ENCODE assay signal across 7 mouse cellular contexts in the genomic region with DNA sequence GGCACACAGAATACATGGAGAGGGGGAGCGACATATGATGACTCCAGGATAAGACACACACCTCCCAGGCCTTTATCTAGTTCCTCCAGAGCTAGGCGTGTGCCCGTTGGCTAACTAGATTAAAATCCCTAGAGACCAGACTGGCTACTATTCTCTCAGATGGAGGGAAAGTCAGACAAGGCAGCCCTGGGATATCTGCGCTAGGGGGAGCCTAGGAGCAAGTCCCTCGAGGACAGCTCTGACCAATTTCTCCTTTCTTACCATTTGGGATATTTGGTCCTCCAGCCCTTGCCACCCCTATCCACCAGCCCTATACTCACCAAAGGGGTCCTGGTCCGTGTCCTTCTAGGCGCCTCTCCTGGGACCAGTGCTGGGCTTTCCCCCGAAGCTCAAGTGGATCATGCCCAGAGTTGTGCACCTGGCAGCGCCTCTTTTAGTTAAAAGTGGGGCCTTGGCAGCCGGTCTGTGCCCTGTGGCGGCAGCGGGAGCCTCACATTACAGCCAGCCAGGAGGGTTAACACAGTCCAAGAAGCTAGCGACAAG. TPM values are rescaled to one million over a fixed set of nuclear protein-coding genes. Genes with fewer than 3 reads are reported as not detected.
DNase-seq lines count a peak whose midpoint lies in the region; ATAC-seq and TF ChIP-seq lines count a peak whose summit lies in the region.

No protein-coding gene starts in this region.

- peak overlapping the region; percentile 77 for H3K4me3 ChIP-seq in E14TG2a.4 (replicated peaks; ENCODE audit: low read length)
- peak overlapping the region; percentile 48 for H3K4me3 ChIP-seq in heart, embryonic 11.5 days (ENCODE audit: low read depth, low read length)
- peak overlapping the region; percentile 58 for H3K4me3 ChIP-seq in kidney, embryonic 16.5 days (ENCODE audit: low read length)

- H3K36me3 ChIP-seq in E14TG2a.4 (ENCODE audit: insufficient read depth, low read length), result peaks cover 25% of the 10 kb centered on the region
- no peaks in the 10 kb centered on the region for H3K36me3 ChIP-seq in heart, embryonic 11.5 days (ENCODE audit: control insufficient read depth, insufficient read depth, low read length)
- no peaks in the 10 kb centered on the region for H3K36me3 ChIP-seq in kidney, embryonic 16.5 days (ENCODE audit: insufficient read depth, low read length)

- peak overlapping the region; percentile 2; the same call in 1 of the 2 replicates for H3K27ac ChIP-seq in heart, embryonic 11.5 days (ENCODE audit: low read depth, low read length)
- peak overlapping the region; percentile 71 for H3K27ac ChIP-seq in kidney, embryonic 16.5 days (ENCODE audit: low read length)

- H3K9ac ChIP-seq in heart, embryonic 11.5 days (ENCODE audit: low read depth, low read length), result peak overlapping the region; percentile 58
- peak overlapping the region; percentile 69 for H3K9ac ChIP-seq in kidney, embryonic 16.5 days (replicated peaks; ENCODE audit: low read length)

- H3K4me2 ChIP-seq in heart, embryonic 11.5 days, result peak overlapping the region; percentile 94
- peak overlapping the region; percentile 90 for H3K4me2 ChIP-seq in kidney, embryonic 16.5 days (replicated peaks; ENCODE audit: low read depth, low read length)

- DNase-seq in NIH3T3 (ENCODE audit: low read depth), result peak; percentile 81
- peak; percentile 63 for DNase-seq in embryo, embryonic 9.5 days (ENCODE audit: extremely low spot score)
- DNase-seq in lung, postnatal 25 days (ENCODE audit: low spot score), result peak; percentile 58
- peak; percentile 79 to 84 for DNase-seq in spleen, postnatal 10 days (ENCODE audit: low spot score in 2 of 2)

- H3K27me3 ChIP-seq in E14TG2a.4 (ENCODE audit: insufficient read depth, low read length), result peaks cover 64% of the 10 kb centered on the region
- peaks cover 51% of the 10 kb centered on the region for H3K27me3 ChIP-seq in heart, embryonic 11.5 days (ENCODE audit: control insufficient read depth, insufficient read depth, low read length)
- H3K27me3 ChIP-seq in kidney, embryonic 16.5 days (ENCODE audit: insufficient read depth, low read length), result peaks cover 41% of the 10 kb centered on the region

- H3K9me3 ChIP-seq in E14TG2a.4 (ENCODE audit: low read length), result peaks cover 14% of the 10 kb centered on the region
- no peaks in the 10 kb centered on the region for H3K9me3 ChIP-seq in heart, embryonic 11.5 days (replicated peaks; ENCODE audit: control insufficient read depth, low read length)
- no peaks in the 10 kb centered on the region for H3K9me3 ChIP-seq in kidney, embryonic 16.5 days (ENCODE audit: low read length)

- 2% methylated on average over 13 of the region's 13 CpGs for WGBS in heart, embryonic 11.5 days (ENCODE audit: insufficient replicate concordance)
- WGBS in kidney, embryonic 16.5 days, result 1% methylated on average over 13 of the region's 13 CpGs

- peaks cover 39% of the 10 kb centered on the region for H3K4me1 ChIP-seq in E14TG2a.4 (replicated peaks; ENCODE audit: low read depth, low read length)
- peaks cover 25% of the 10 kb centered on the region for H3K4me1 ChIP-seq in heart, embryonic 11.5 days (ENCODE audit: control insufficient read depth, insufficient read depth, low read length)
- H3K4me1 ChIP-seq in kidney, embryonic 16.5 days (ENCODE audit: insufficient read depth, low read length), result peaks cover 27% of the 10 kb centered on the region

- ATAC-seq in heart, embryonic 11.5 days (replicated peaks; ENCODE audit: insufficient number of reproducible peaks, low FRiP score, low TSS enrichment), result peak; percentile 20; the same call in 1 of the 2 replicates
- ATAC-seq in kidney, embryonic 16.5 days (ENCODE audit: low FRiP score, low TSS enrichment), result peak; percentile 50

- no peak; the same call in 1 of the 2 replicates for TF ChIP-seq CTCF in E14TG2a.4 (conservative IDR thresholded peaks at IDR 0.05; ENCODE audit: low read length)

RNA-seq across cellular contexts. Expression of gene Artn, which starts 0.8 kb away (rescaled TPM):
- 0.50 and 0.80 TPM in 2 replicates for polyA plus RNA-seq in heart, embryonic 11.5 days (2014; fragmentation: Nextera tagmentation; extraction: Ambion mirVana)
- polyA plus RNA-seq in kidney, embryonic 16.5 days (2015; fragmentation: Nextera tagmentation; extraction: Ambion mirVana), result 3.0 and 3.5 TPM in 2 replicates

RNA-seq across cellular contexts. Expression of gene Ipo13, which starts 14.0 kb away (rescaled TPM):
- polyA plus RNA-seq in heart, embryonic 11.5 days (2014; fragmentation: Nextera tagmentation; extraction: Ambion mirVana), result 31.6 and 37.4 TPM in 2 replicates
- polyA plus RNA-seq in kidney, embryonic 16.5 days (2015; fragmentation: Nextera tagmentation; extraction: Ambion mirVana), result 52.9 and 53.1 TPM in 2 replicates

RNA-seq across cellular contexts. Expression of gene Dph2, which starts 36.9 kb away (rescaled TPM):
- 12.7 and 14.2 TPM in 2 replicates for polyA plus RNA-seq in heart, embryonic 11.5 days (2014; fragmentation: Nextera tagmentation; extraction: Ambion mirVana)
- polyA plus RNA-seq in kidney, embryonic 16.5 days (2015; fragmentation: Nextera tagmentation; extraction: Ambion mirVana), result 22.1 and 22.7 TPM in 2 replicates

RNA-seq across cellular contexts. Expression of gene Atp6v0b, which starts 41.6 kb away (rescaled TPM):
- polyA plus RNA-seq in heart, embryonic 11.5 days (2014; fragmentation: Nextera tagmentation; extraction: Ambion mirVana), result 194 and 197 TPM in 2 replicates
- 270 and 305 TPM in 2 replicates for polyA plus RNA-seq in kidney, embryonic 16.5 days (2015; fragmentation: Nextera tagmentation; extraction: Ambion mirVana)

RNA-seq across cellular contexts. Expression of gene B4galt2, which starts 45.5 kb away (rescaled TPM):
- 13.8 and 14.1 TPM in 2 replicates for polyA plus RNA-seq in heart, embryonic 11.5 days (2014; fragmentation: Nextera tagmentation; extraction: Ambion mirVana)
- 18.0 TPM in 2 replicates for polyA plus RNA-seq in kidney, embryonic 16.5 days (2015; fragmentation: Nextera tagmentation; extraction: Ambion mirVana)

Comparison
In these comparisons a context has a peak if more than half of its experiments do, and no peak if none do; other contexts are left out.
1. Peak in every context shown above with its lines: DNase-seq, ATAC-seq, H3K4me3 ChIP-seq and H3K27ac ChIP-seq.